Mouse (Mus musculus): ENCODE results near the gene Cyp1a1. TPM values are rescaled to one million over a fixed set of nuclear protein-coding genes. Genes with fewer than 3 reads are reported as not detected.

The Cyp1a1 gene
- polyA plus RNA-seq, 1 experiment = 37.7 TPM

DNA sequence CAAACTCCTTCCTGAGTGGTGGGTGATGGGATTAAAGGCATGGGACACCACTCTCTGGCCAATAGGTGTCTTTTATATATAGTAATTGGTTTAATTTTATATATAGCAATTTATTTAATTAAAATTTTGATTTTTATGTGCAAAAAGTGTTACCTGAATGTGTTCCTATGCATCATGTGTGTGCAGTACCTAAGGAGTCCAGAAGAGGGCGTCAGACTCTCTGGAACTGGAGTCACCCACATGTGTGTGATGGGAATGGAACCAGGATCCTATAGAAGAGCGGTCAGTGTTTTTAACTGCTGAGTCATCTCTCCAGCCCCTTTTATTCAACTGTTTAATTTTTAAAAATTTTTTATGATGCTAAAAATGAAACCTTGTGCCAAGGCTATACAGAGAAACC is 24.5 kb downstream of the Cyp1a1 start:
- 69% methylated on average over 2 of the region's 2 CpGs for WGBS

DNA sequence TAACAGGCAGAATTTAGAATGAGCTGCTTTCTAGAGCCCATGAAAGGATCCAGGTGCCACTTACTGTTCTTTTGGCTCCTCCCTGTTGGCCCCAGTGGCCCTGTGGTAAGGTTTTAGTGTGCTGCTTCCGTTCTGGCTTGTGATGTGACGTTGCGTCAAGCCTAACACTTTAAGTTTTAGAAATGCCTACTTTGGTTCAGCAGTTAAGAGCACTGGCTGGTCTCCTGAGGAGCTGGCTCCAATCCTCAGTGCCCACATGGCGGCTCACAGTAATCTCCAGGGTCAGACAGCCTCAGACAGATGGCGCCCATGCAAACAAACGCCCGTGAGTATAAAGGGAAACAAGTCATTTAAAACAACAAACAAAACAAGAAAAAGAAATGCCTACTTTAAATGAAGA is 30.7 kb downstream of the Cyp1a1 start:
- Histone ChIP-seq H3K4me3 (replicated peaks; ENCODE audit: extremely low read depth, low read depth, low read length) (no peak overlapping the region), H3K4me1 (ENCODE audit: control insufficient read depth, insufficient read depth, low read length) (peaks cover 9% of the 10 kb centered on the region)
- 66% methylated on average over 7 of the region's 7 CpGs for WGBS
- DNase-seq = no peak
- TF ChIP-seq CTCF (IDR thresholded peaks at IDR 0.05; ENCODE audit: insufficient read depth, low read length) (no peak), POLR2A (IDR thresholded peaks at IDR 0.05; ENCODE audit: borderline replicate concordance, extremely low read depth, low read depth, low read length) (no peak)

More for the DNA sequence above, 24.5 kb downstream of the Cyp1a1 start:
- Histone ChIP-seq H3K4me1 (ENCODE audit: control insufficient read depth, insufficient read depth, low read length) (peaks cover 12% of the 10 kb centered on the region), H3K4me3 (replicated peaks; ENCODE audit: extremely low read depth, low read depth, low read length) (no peak overlapping the region)
- no peak for DNase-seq
- TF ChIP-seq POLR2A (IDR thresholded peaks at IDR 0.05; ENCODE audit: borderline replicate concordance, extremely low read depth, low read depth, low read length) (no peak), CTCF (IDR thresholded peaks at IDR 0.05; ENCODE audit: insufficient read depth, low read length) (peak; percentile 24; the same call in 1 of the 2 replicates)

DNA sequence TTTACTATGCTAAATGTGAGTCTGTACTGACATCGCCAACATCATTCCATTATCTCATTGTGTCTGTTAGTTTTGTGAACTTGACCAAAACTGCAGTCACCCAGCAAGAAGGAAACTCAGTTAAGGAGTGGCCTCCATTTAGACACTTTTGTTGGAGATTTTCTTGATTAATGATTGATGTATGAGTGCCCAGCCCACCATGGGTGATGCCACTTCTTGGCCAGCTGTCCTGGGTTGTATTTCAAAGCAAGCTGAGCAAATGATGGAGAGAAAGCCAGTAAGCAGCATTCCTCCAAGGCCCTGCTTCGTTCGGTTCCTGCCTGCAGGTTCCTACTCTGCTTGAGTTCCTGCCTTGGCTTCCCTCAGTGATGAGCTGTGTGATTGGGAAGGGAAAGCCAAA is 33.0 kb downstream of the Cyp1a1 start:
- DNase-seq = no peak
- 59% methylated on average over 3 of the region's 3 CpGs for WGBS
- H3K4me3 ChIP-seq (replicated peaks; ENCODE audit: extremely low read depth, low read depth, low read length) = no peak overlapping the region
- TF ChIP-seq CTCF (IDR thresholded peaks at IDR 0.05; ENCODE audit: insufficient read depth, low read length) (no peak), POLR2A (IDR thresholded peaks at IDR 0.05; ENCODE audit: borderline replicate concordance, extremely low read depth, low read depth, low read length) (no peak)
- H3K4me1 ChIP-seq (ENCODE audit: control insufficient read depth, insufficient read depth, low read length) = peaks cover 12% of the 10 kb centered on the region

DNA sequence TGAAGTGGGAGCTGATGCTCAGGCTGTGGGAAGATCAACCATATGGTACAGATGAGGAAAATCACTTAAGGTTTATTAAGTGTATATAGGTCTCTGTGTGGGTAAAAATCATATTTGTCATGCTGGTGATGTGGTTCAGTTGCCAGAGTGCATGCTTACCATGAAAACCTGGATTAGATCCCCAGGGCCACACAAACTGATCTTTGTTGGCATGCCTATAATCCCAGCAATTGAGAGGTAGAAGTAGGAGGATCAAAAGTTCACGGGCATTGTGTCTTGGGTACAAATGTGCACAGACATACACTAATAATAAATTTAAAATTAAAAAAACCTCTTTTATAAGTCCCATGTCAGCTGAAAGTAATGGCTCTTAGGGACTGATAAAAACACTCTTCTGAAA is 34.6 kb downstream of the Cyp1a1 start:
- TF ChIP-seq CTCF (IDR thresholded peaks at IDR 0.05; ENCODE audit: insufficient read depth, low read length) = no peak
- 89% methylated on average over 1 of the region's 1 CpGs for WGBS

DNA sequence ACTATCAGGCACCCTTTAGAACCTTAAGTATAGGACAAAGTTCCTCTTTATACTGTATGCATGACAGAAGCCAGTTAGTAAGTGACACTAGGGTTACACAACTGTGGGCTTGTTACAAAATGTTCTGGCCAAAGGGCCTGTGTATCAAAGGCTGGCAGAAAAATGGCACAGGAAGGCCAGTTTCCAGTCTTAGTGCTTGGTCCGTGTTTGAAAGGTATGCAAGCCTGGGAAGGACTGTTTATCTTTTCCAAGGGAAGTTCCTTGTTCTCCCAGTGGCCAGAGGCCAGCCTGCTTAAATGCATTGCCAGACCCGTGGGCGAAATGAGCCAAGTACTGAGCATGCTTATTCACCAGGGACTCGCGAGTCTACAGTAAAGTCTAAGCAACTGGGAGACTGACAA is 35.6 kb downstream of the Cyp1a1 start:
- H3K4me3 ChIP-seq (replicated peaks; ENCODE audit: extremely low read depth, low read depth, low read length) = no peak overlapping the region
- H3K4me1 ChIP-seq (ENCODE audit: control insufficient read depth, insufficient read depth, low read length) = peaks cover 15% of the 10 kb centered on the region
- WGBS = 7% methylated on average over 5 of the region's 5 CpGs
- no peak for TF ChIP-seq POLR2A (IDR thresholded peaks at IDR 0.05; ENCODE audit: borderline replicate concordance, extremely low read depth, low read depth, low read length)
- no peak for TF ChIP-seq CTCF (IDR thresholded peaks at IDR 0.05; ENCODE audit: insufficient read depth, low read length)
- DNase-seq = peak; percentile 55

More for the DNA sequence above, 34.6 kb downstream of the Cyp1a1 start:
- Histone ChIP-seq H3K4me1 (ENCODE audit: control insufficient read depth, insufficient read depth, low read length) (peaks cover 15% of the 10 kb centered on the region), H3K4me3 (replicated peaks; ENCODE audit: extremely low read depth, low read depth, low read length) (no peak overlapping the region)
- DNase-seq = no peak

DNA sequence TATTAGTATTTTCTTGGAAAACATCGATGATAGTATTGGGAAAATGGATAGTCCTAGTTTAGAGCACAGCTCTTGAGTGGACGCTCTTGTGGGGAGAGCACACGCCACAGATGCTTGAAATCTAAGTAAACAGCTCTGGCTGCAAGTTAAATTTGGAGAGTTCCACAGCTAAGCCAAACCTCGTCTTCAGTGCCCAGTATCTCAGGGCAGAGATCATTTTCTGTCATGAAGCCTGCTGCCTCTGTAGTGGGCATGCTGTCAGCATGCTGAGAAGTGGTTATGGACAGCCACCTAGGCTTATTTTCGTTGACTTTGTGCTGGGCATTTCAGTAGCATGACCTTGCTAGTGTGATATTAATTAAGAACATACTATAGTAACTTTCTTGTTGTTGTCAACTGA is 36.1 kb downstream of the Cyp1a1 start:
- WGBS = 26% methylated on average over 5 of the region's 5 CpGs
- Histone ChIP-seq H3K4me1 (ENCODE audit: control insufficient read depth, insufficient read depth, low read length) (peaks cover 15% of the 10 kb centered on the region), H3K4me3 (replicated peaks; ENCODE audit: extremely low read depth, low read depth, low read length) (no peak overlapping the region)
- TF ChIP-seq POLR2A (IDR thresholded peaks at IDR 0.05; ENCODE audit: borderline replicate concordance, extremely low read depth, low read depth, low read length) (no peak), CTCF (IDR thresholded peaks at IDR 0.05; ENCODE audit: insufficient read depth, low read length) (no peak)
- DNase-seq = no peak

DNA sequence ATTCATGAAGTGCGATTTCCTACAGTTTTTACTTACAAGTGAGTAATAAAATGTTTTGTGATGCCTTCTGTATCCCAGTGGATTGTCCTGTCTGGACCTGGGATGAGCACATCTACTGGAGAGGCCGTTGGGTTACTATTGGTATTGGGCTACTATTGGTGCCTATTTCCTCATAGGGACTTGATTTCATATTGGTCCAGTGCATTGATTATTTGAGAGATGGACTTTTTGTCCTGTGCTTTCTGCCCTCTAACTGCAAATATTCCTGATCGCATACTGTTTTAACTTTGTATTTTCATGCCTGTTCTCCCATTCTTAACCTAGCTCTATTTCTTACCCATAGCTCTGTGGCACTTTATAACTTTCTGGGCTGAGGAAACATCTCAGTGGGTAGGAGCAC is 37.0 kb downstream of the Cyp1a1 start:
- Histone ChIP-seq H3K4me3 (replicated peaks; ENCODE audit: extremely low read depth, low read depth, low read length) (no peak overlapping the region), H3K4me1 (ENCODE audit: control insufficient read depth, insufficient read depth, low read length) (peaks cover 15% of the 10 kb centered on the region)
- DNase-seq = no peak
- TF ChIP-seq POLR2A (IDR thresholded peaks at IDR 0.05; ENCODE audit: borderline replicate concordance, extremely low read depth, low read depth, low read length) = no peak
- no peak for TF ChIP-seq CTCF (IDR thresholded peaks at IDR 0.05; ENCODE audit: insufficient read depth, low read length)
- 95% methylated on average over 3 of the region's 3 CpGs for WGBS

DNA sequence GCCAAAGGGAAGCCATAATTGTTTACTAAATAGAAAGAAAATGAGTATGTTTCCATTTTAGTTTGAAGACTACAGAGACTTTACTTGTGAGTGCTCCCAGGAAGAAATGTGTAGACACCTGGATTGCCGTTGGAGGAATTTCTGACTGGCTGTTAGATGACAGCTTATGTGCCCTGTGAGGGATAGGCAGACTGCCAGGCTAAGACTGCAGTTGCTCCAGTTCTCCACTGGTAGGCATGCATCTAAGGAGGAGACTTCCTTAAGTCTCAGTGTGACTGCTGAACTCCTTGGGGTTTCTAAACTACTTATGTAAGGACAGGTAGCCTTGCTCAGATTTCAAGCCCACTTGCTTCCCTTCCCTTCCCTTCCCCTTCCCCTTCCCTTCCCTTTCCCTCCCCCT is 40.6 kb downstream of the Cyp1a1 start:
- H3K4me3 ChIP-seq (replicated peaks; ENCODE audit: extremely low read depth, low read depth, low read length) = no peak overlapping the region
- WGBS = 86% methylated on average over 1 of the region's 1 CpGs
- TF ChIP-seq POLR2A (IDR thresholded peaks at IDR 0.05; ENCODE audit: borderline replicate concordance, extremely low read depth, low read depth, low read length) (no peak), CTCF (IDR thresholded peaks at IDR 0.05; ENCODE audit: insufficient read depth, low read length) (peak; percentile 19; the same call in 1 of the 2 replicates)
- peaks cover 6% of the 10 kb centered on the region; the same call in 1 of the 2 replicates for H3K4me1 ChIP-seq (ENCODE audit: control insufficient read depth, insufficient read depth, low read length)
- no peak for DNase-seq

DNA sequence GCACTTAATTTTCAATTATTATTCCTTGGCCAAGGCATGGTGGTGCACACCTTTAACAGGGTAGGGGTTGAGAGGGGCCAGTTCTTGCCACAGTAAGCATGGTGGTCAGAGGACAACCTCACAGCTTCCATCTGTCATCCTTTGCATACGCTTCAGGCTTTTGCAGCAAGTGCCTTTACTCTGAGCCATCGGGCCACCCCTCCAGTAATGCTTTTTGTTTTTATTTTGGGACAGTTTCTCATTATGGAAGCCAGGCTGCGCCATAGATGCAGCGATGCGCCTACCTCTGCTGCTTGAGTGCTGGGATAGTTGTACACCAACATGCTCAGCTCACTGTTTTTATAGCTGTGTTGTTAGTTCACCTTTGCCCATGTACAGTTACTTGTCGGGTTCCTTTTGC is 45.9 kb downstream of the Cyp1a1 start:
- H3K4me1 ChIP-seq (ENCODE audit: control insufficient read depth, insufficient read depth, low read length) = peaks cover 7% of the 10 kb centered on the region
- no peak for TF ChIP-seq CTCF (IDR thresholded peaks at IDR 0.05; ENCODE audit: insufficient read depth, low read length)
- no peak for TF ChIP-seq POLR2A (IDR thresholded peaks at IDR 0.05; ENCODE audit: borderline replicate concordance, extremely low read depth, low read depth, low read length)
- WGBS = 96% methylated on average over 6 of the region's 6 CpGs
- no peak for DNase-seq
- no peak overlapping the region for H3K4me3 ChIP-seq (replicated peaks; ENCODE audit: extremely low read depth, low read depth, low read length)

DNA sequence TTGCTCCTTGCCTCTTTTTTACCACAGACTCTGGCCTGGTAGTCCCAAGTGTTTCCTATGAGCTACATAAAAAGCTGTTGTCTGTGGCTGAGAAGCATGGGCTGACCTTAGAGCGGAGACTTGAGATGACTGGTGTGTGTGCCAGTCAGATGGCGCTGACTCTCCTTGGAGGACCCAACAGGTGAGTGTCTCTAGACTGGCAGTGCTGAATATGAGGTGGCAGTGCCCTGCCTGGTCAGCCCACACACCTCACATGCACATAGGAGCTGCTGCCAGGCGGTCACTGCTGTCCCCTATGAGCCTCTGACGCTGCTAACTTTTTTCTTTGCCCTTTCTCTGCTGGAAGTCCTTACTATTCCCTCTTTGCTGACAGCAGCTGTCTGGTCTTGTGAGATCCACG is 52.1 kb downstream of the Cyp1a1 start:
- H3K4me1 ChIP-seq (ENCODE audit: control insufficient read depth, insufficient read depth, low read length) = peaks cover 10% of the 10 kb centered on the region
- H3K4me3 ChIP-seq (replicated peaks; ENCODE audit: extremely low read depth, low read depth, low read length) = no peak overlapping the region
- 91% methylated on average over 5 of the region's 5 CpGs for WGBS
- no peak for TF ChIP-seq CTCF (IDR thresholded peaks at IDR 0.05; ENCODE audit: insufficient read depth, low read length)
- TF ChIP-seq POLR2A (IDR thresholded peaks at IDR 0.05; ENCODE audit: borderline replicate concordance, extremely low read depth, low read depth, low read length) = no peak
- no peak for DNase-seq

Data from lung, adult 2 months (tissue).